Mouse (Mus musculus): ENCODE results near the gene Snrnp200. TPM values are rescaled to one million over a fixed set of nuclear protein-coding genes. Genes with fewer than 3 reads are reported as not detected.
A peak's percentile ranks its signal among the peaks of the same experiment; 100 is the strongest.
"Not testable (repeated sequence)": the region's sequence is repeated elsewhere in the genome, so short reads cannot be mapped to it uniquely, and the experiment has no call there.

Gene Snrnp200
- 10 to 100 TPM; 42.5 to 79.4 TPM for polyA plus RNA-seq (2017; shearing (Covaris generic))

DNA sequence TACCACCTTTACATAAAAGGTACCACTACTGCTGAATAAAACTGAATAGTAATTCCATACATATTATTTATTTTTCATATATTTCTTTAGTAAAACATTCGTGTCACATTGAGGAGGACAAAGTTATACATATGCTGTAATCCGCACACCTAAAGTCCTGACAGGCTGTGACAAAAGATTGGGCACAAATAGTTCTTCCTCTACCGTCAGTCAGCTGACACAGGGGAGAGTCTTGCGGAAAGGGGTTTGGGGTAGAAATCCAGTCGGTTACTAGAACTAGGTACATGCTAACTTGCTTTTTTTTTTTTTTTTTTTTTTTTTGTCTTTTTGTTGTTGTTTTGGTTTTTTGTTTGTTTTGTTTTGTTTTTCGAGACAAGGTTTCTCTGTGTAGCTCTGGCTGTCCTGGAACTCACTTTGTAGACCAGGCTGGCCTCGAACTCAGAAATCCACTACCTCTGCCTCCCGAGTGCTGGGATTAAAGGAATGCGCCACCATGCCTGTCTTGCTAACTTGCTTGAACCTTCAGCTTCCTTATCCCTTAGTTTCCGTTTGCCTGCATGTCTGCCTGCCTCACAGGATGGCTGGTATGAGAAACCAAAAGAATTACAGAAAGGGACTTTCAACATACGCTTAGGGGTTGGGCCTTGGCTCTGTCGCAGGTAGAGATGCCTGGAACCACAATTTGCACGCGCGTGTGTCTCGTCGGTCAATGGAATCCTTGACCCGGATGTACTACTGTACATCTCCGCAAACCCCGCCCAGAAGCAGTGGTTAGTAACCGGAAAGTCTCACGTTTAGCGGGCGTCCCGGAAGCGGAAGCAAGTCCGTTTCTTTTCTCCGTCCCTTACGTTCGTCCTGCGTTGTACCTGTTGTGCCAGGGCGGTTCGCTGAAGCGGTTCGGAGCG lies at the start of gene Snrnp200, which contains the start of gene 1810024B03Rik:
Snrnp200 (plus strand) TSS at position 840 of the 905 bp plus-strand sequence.
1810024B03Rik (minus strand) TSS at position 734 of the 905 bp plus-strand sequence.
- peak; percentile 96 for ATAC-seq

DNA sequence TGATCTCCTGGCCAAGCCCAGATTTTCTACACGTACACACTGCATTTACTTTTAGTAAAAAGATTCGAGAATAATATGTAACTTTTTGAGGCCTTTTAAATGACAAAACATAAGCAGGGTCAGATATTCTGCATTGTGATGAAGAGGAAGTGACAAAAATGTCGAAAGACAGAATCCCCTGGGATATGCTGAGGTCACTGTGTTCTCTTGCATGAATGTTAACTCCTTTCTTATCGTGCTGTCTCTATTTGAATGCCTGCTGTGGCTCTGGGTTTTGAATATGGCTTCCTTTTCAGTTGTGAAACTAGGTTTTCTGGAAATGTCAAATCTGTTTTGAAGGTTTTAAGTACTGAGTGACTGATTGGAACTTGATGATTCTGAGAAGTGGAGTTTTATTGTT lies 42.5 kb upstream of the Snrnp200 start:
- no peak for ATAC-seq

DNA sequence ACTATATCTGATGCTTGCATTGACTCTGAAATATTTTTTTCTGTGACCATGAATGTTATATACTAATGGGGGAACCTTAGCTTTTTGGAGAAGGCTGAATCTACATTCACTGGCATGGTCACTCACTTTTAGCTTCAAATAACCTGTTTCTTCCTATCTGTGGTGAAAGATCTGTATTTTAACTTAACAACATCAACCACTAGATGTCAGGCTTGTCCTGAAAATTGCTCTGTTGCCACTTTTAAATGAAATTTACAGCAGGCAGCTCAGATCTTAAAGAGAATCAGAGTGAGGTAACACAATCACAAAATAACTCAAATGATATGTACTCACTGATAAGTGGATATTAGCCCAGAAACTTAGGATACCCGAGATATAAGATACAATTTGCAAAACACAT lies 41.9 kb upstream of the Snrnp200 start:
- ATAC-seq, result peak; percentile 71

DNA sequence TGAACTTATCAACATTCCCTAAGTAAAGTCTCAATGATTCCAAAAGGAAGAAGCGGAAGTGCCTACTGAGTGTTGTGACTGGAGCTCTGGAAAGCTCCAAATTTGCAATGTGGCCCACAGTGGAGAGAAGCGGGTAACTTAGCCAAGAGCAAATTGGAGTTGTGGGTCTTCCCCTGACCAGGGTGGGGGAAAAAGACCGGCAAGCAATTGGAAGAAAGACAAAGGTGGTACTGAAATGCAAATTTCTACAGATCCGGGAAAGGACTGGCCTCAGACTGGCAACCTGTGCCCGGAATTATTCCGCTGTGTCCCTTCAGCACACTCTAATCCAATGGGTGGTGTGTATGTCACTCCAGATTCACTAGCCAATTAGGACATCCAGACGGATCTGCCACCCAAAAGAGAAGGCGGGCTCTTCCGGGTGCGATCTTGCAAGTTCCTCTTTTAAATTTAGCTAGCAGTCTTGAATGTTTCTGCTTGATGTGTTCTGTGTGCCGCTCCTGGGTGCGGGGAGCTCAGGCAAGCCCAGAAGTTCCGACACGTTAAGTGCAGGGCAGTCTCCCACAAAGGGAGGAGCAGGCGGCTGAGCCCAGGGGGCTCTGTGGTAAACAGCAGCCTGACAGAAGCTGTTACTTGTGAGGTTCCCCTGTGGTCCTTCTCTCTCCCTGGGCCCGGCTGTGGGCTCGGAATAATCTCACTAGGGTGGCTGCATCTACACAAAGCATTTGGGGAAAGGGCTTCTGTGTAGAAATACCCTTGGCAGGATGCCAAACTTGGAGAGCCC lies 25.4 kb upstream of the Snrnp200 start:
- ATAC-seq, result peak; percentile 100

DNA sequence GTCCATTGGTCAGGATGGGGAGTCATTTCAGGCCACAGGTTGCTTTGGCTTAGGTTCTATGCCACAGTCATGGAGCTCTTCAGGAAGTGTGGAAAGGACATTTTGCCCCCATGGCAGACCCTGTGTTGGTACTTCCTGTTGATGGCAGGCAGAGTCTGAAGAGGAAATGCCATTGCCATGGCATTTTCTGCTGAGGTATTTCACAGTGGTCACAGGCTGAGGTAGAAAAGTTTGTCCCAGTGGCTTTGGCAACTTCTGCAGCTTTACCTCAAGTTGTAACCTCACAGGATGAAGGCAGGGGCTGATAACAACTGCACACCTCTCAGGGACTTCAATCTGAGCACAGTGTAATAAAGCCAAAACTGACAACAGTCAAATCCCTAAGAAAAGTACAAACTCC lies 18.6 kb upstream of the Snrnp200 start:
- no peak for ATAC-seq

DNA sequence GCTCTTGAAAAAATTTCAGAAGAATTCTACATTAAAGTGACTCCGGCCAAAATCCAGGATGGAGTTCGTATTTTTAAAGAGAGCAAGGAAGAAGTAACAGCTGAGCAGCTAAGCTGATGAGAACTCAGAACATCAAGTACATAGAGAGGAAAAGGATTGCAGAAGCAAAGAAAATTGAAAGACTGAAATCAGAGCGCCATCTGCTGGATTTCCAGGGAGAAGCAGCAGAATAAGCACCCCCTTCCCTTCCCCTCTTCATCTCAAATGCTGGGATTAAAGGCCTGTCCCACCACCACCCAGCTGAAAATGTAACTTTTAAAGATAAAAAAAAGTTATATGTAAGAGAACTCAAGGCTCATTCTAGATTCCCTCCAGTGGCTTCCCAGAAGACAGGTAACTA lies 3.3 kb upstream of the Snrnp200 start:
- ATAC-seq, result no peak

DNA sequence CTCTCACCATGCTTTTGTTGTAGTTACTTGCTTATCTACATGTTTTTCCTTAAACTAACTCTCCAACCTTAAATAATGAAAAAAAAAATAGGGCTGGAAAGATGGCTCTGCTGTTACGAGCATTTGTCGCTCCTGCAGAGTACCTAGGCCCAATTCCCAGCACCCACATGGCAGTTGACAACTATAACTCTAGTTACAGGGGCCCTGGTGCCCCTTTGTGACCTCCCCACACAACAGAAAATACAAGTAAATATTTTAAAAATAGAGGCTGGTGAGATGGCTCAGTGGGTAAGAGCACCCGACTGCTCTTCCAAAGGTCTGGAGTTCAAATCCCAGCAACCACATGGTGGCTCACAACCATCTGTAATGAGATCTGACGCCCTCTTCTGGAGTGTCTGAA lies 2.2 kb upstream of the Snrnp200 start:
- not testable (repeated sequence) for ATAC-seq

DNA sequence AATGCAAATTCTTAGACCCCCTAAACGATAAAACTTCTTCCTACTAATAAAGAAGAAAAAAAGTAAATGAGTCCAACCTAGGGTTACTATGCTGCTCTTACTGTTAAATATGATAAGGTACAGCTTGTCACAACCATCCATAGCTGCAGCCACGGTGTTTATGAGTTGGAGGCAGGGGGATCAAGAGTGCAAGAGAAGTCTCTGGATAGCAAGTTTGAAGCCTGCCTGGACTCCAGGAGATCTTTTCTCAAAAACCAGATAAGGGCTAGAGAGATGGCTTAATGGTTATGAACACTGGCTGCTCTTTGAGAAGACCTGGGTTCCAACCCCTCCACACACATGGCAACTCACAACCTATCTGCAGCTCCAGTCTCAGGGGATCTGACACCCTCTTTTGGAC lies 1.3 kb upstream of the Snrnp200 start:
- ATAC-seq, result no peak

DNA sequence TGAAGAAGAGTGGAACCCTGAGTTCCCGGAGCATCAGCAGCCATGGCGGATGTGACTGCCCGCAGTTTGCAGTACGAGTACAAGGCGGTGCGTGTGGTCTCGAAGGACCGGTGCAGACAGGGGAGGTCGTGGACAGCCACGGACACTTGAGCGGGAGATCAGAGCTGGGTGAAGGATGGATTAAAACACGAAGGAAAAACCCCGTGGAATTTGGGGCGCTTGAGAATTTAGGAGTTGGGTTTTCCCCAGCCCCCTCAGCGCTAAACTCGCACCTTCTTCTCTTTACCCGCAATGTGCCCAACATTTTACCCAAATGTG lies 225 bp downstream of the Snrnp200 start:
- ATAC-seq, result no peak

DNA sequence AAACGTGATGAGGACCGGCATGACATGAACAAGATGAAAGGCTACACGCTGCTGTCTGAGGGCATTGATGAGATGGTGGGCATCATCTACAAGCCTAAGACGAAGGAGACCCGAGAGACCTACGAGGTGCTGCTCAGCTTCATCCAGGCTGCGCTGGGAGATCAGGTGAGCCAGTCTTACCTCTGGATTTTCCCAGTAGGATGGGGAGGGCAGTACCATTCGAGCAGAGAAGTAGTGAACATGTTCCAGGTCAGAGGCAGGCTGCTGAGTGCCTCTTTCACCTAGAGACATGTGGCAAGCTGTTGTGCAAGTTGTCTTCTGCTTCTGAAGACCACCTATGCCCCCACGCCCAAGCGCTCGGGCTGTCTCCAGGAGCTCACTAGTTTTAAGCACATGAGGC lies 2.5 kb downstream of the Snrnp200 start:
- no peak for ATAC-seq

DNA sequence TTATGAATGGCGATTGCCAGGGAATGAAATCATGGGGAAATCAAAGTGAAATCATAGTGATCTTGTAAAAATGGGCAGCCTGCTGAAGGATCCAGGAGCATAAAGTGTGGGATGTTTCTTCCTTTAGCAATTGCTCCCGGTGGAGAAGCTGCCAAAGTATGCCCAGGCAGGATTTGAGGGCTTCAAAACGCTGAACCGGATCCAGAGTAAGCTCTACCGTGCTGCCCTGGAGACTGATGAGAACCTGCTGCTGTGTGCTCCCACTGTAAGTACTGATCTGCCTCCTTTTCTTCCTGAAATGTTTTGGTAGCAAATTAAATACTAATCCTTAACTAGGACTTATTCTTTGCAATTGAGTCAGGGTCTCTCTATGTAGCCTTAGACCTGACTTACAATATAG lies 9.6 kb downstream of the Snrnp200 start:
- no peak for ATAC-seq

DNA sequence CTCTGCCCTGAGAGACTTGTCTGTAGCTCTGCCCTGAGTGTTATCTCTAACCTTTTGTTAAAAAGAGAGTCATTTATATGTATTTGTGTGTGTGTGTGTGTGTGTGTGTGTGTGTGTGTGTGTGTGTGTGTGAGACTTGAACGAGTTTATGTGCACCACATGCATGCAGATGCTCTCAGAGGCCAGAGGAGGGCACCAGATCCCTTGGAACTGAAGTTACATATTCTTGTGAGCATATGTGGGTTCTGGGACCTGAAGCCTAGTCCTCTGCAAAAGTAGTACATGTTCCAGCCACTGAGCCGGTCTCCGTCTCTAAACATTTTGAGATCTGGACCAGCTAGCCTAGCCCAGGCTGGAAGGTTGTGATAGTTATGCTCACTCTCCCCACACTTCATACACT lies 17.1 kb downstream of the Snrnp200 start:
- ATAC-seq, result no peak

DNA sequence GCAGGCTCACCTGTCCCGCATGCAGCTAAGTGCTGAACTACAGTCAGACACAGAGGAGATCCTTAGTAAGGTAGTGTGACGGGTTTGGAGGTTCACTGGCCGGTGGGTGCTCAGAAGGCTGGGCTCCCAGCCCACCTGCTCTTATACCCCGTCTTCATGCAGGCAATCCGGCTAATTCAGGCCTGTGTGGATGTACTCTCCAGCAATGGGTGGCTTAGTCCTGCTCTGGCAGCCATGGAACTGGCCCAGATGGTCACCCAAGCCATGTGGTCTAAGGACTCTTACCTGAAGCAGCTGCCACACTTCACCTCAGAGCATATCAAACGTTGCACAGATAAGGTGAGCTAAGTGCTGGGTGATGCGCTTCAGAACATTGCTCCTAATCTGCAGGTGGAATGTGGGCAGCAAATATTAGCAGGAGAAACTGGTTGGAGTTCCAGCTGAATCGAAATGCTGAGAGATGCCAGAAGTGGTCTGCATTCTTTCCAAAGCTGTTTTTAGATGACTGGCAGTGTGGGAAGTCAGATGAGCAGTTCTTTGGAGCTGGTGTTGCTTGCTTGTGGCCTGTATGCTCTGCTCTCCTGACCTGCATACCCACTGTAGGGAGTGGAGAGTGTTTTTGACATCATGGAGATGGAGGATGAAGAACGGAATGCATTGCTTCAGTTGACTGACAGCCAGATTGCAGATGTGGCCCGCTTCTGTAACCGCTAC lies 29.9 kb downstream of the Snrnp200 start:
- no peak for ATAC-seq

DNA sequence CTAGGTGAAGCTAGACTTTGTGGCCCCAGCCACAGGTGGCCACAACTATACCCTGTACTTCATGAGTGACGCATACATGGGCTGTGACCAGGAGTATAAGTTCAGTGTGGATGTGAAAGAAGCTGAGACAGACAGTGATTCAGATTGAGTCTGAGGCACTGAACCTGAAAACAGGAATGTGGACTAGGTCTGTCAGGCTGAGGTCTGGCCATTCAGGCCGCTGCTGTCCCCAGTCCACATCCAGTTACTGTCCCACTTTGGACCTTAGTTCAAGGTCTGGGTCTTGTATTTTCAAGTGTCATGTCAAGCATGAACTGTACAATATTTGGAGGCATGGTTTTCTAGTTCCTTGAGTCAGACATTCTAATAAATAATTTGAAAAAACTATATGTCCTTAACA lies 31.9 kb downstream of the Snrnp200 start:
- ATAC-seq, result no peak

DNA sequence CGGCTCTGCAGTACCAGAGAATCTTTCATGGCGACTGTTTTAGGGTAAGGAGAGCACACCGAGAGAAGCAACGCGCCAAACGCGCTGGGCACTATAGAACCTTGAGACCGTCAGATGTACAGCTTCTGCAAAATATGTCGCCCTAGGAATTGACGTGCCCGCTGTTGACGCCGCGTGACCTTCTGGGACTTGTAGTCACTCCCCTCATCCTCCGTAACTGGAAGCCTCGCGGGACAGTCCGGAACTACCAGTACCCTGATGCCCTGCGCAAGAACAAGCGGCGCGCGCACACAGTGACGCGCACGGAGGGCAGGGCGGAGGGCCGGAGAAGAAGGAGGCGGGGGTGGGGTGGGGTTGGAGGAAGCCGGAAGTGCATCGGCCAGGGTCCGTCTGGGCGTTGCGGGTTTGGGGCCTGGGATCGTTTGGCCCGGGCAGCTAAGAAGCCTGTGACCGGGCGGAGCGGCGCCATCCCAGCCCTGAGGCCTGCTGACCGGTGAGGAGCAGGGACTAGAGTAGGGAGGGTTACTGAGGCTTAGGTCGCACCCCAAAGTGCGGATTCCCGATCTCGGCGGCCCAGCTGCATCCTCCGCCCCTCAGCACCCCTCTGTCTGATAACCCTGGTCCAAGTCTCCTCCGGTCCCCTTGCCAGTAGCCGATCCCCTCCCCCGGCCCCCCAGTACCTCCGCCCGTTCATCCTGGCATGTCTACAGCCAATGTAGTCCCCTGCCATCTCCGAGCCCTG lies 39.6 kb downstream of the Snrnp200 start, which contains the start of the genes Ciao1 and Tmem127:
Ciao1 (minus strand) TSS at position 225 of the 742 bp plus-strand sequence.
Tmem127 (plus strand) TSS at position 317 of the 742 bp plus-strand sequence.
- ATAC-seq, result peak; percentile 99

DNA sequence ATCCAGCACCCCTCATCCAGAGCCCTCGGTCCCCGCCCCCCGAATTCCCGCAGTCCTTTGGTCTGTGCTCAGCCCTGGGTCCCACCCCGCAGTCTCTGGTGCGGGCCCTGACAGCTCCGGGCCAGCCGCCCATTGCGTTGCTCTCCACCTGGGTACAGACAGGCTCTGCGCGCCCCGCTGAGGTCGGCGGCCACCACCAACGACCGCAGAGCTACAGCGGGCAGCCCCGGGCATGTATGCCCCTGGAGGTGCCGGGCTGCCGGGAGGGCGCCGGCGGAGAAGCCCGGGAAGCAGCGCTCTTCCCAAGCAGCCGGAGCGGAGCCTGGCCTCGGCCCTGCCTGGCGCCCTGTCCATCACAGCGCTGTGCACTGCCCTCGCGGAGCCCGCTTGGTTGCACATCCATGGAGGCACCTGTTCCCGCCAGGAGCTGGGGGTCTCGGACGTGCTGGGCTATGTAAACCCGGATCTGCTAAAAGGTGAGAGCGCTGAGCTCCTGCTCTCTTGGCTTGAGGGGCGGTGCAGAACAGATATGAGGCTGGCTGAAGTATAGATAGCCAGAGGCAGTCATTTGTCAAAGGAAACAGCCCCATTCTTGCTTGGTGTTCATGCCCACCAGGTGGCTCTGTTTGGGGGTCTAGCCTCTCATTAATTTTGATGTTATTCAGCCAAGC lies 40.3 kb downstream of the Snrnp200 start:
- ATAC-seq, result peak; percentile 4

DNA sequence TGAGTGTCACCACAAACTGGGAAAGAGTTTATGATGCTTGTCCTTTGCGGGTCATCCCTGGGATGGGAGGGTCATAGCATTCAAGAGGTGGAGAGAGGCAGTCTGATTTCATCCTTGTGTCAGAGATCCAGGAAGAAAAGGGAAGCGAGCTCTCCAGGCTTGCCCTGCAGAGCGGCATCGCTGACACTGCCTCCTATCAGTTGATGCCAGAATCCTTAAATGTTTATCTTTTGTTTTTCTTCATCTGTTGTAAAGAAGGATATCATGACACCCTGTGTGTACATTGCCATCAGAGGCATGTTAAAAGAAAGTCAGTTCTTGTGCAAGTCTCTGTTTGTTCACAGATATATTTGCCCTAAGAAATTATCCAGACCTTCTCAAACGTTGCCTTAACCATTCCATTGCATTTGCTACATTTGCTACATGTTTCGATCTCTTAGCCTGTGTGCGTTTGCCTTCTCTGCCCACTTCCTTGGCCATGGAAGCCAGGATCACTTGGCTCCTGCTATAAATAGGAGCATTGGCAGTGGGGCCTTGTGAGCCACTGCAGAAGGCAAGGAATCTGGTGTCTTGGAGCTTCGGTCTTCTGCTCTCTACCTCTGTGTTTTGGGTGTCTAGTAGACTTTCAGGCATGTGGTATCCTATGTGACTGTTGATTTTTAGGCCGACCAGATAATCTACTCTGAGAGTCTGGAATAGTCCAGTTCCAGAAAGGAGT lies 42.3 kb downstream of the Snrnp200 start:
- ATAC-seq, result no peak

DNA sequence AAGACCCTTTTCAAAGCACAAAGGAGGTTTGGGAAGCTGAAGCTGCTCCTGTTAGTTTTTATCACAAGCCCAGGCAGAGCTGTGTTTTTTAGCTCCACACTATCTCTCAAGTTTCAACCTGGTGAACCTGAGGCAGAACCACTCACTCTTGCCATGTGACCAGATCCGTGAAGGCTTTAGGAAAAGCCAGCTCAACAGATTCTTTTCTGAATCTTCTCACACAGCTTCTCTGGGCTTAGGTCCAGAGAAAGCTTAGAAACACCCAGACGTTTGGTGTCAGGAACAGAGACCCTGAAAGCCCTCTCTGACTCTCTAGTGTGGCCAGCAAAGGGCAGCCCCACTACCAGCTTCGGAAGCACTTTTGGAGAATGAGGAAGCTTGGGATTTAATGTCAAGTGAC lies 43.3 kb downstream of the Snrnp200 start:
- no peak for ATAC-seq

DNA sequence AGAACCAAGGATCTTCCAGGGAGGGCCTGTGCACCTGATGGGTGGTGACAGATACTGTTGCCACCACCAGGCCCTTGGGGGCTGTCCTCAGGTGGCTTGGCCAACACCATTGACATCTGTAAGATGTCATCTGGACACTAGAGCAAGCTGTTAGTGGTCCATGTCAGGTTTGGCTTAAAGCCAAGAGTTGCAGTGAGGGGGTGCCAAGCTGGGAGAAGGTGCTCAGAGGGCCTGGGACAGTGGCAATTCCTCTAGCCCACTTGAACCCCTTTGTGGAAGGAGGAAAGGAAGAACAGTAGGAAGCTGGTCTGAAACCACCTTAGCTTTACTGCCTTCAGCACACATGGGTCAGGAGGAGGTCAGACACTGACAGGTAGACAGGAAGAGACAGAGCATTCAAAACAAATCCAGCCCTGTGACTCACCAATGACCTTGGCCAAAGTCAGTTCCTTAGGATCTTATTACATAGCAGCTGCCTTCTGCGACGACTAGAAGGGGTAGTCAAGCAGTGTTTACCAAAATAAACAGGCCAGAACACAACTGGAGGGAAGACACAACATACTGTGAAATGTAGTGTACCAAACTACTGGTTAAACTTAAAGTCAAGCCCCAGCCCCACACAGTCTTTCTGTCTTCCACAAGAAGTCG lies 43.8 kb downstream of the Snrnp200 start:
- no peak for ATAC-seq

DNA sequence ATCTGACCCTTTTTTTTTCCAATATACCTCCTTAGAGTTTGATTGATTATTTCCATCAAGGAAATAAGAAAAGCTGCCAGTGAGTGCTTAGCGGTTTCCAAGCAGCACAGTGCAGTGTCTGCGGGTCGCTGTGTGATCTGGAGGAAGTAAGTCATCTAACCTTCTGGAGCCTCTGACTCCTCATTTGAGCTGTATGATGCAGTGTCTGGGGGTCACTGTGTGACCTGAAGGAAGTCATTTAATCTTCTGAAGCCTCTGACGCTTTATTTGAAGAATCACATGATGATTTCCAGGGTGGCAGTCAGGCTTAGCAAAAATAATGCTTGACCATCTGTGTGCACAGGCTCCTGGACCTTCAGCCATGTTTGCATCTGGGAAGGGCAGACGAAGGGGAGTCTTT lies 44.6 kb downstream of the Snrnp200 start:
- ATAC-seq, result no peak
